Mouse (Mus musculus) urinary bladder, postnatal 10 days (tissue): ENCODE results near the gene F7.

Source experiments
- DNase-seq: peaks from one replicate; pipeline ENCODE4 v3.0.0; 2022; ENCODE audit warnings: low spot score

Gene F7

GRCm38 (mm10) chr8:13025487-13026224 lies at the start of gene F7:
Gene F7 (plus strand): TSS chr8:13026034.
- no peak for DNase-seq

GRCm38 (mm10) chr8:12976290-12976689 lies 49.5 kb upstream of the F7 start:
- DNase-seq, result no peak

- no peak for DNase-seq
Measured at GRCm38 (mm10) chr8:12976723-12977122, 49.1 kb upstream of the F7 start.

GRCm38 (mm10) chr8:12977325-12977724 lies 48.5 kb upstream of the F7 start:
- no peak for DNase-seq

- DNase-seq, result no peak
Measured at GRCm38 (mm10) chr8:12978308-12978707, 47.5 kb upstream of the F7 start.

- DNase-seq, result no peak
Measured at GRCm38 (mm10) chr8:12978726-12979125, 47.1 kb upstream of the F7 start.

- no peak for DNase-seq
Measured at GRCm38 (mm10) chr8:12983681-12984467, 42.0 kb upstream of the F7 start.

- DNase-seq, result no peak
Measured at GRCm38 (mm10) chr8:12984601-12985243, 41.1 kb upstream of the F7 start.

- DNase-seq, result no peak
Measured at GRCm38 (mm10) chr8:12985259-12985658, 40.6 kb upstream of the F7 start.

GRCm38 (mm10) chr8:12987571-12987970 lies 38.3 kb upstream of the F7 start:
- no peak for DNase-seq

GRCm38 (mm10) chr8:12988722-12989430 lies 37.0 kb upstream of the F7 start:
- DNase-seq, result no peak

- no peak for DNase-seq
Measured at GRCm38 (mm10) chr8:12991411-12991810, 34.4 kb upstream of the F7 start.

- no peak for DNase-seq
Measured at GRCm38 (mm10) chr8:12994468-12994867, 31.4 kb upstream of the F7 start.

- no peak for DNase-seq
Measured at GRCm38 (mm10) chr8:12995481-12995880, 30.4 kb upstream of the F7 start.

- no peak for DNase-seq
Measured at GRCm38 (mm10) chr8:12996831-12997275, 29.0 kb upstream of the F7 start.

- DNase-seq, result no peak
Measured at GRCm38 (mm10) chr8:12998331-12998730, 27.5 kb upstream of the F7 start.

GRCm38 (mm10) chr8:12999793-13000192 lies 26.0 kb upstream of the F7 start:
- DNase-seq, result no peak

- DNase-seq, result no peak
Measured at GRCm38 (mm10) chr8:13007458-13007857, 18.4 kb upstream of the F7 start.

- no peak for DNase-seq
Measured at GRCm38 (mm10) chr8:13010313-13010712, 15.5 kb upstream of the F7 start.

- no peak for DNase-seq
Measured at GRCm38 (mm10) chr8:13019560-13019959, 6.3 kb upstream of the F7 start.

GRCm38 (mm10) chr8:13021830-13022229 lies 4.0 kb upstream of the F7 start:
- DNase-seq, result no peak

GRCm38 (mm10) chr8:13027615-13028014 lies 1.8 kb downstream of the F7 start:
- DNase-seq, result no peak
